Mouse (Mus musculus) macrophage (primary cell): ENCODE measurements around the gene Mettl6. TPM values are rescaled to one million over a fixed set of nuclear protein-coding genes. Genes with fewer than 3 reads are reported as not detected.

Experiments
- H3K27ac ChIP-seq: fragments of 350-480 bp; formaldehyde crosslinking; 2 replicates; pipeline ENCODE4 v1.9.0; 2021
- H3K36me3 ChIP-seq: fragments of 350-480 bp; formaldehyde crosslinking; 2 replicates; pipeline ENCODE4 v1.9.0; 2021; ENCODE audit errors: inconsistent target
- H3K4me3 ChIP-seq: fragments of 350-480 bp; formaldehyde crosslinking; 2 replicates; pipeline ENCODE4 v1.9.0; 2021; ENCODE audit errors: inconsistent target
- H3K79me2 ChIP-seq: fragments of 350-480 bp; formaldehyde crosslinking; 2 replicates; pipeline ENCODE4 v1.9.0; 2021; ENCODE audit errors: inconsistent target
- WGBS: methylation state at CpG from one replicate; pipeline ENCODE4 v1.1.7; 2026; ENCODE audit warnings: inconsistent platforms; ENCODE audit not compliant: missing documents; 5-methylcytosine and 5-hydroxymethylcytosine counted together
- polyA plus RNA-seq: library from polyadenylated mRNA; stranded (reverse); fragments of 250-400 nt; gene quantifications from 3 replicates; pipeline ENCODE4 v1.2.4, GENCODE M21; 2018; ENCODE audit warnings: inconsistent platforms

Mettl6 gene
- polyA plus RNA-seq, 1 experiment from 2014 or later: 35.1 TPM

- Histone ChIP-seq H3K79me2 (peaks cover 83% of the 10 kb centered on the region), H3K36me3 (peaks cover 23% of the 10 kb centered on the region; the same call in 1 of the 2 replicates), H3K27ac (peak overlapping the region; percentile 49), H3K4me3 (peak overlapping the region; percentile 1; the same call in 1 of the 2 replicates)
- 13% methylated on average over 3 of the region's 4 CpGs for WGBS
Observed at GRCm38 (mm10) chr14:31432424-31432823, 62.4 kb downstream of the Mettl6 start.

GRCm38 (mm10) chr14:31431789-31432330 lies 63.0 kb downstream of the Mettl6 start:
- Histone ChIP-seq H3K79me2 (peaks cover 89% of the 10 kb centered on the region), H3K27ac (peak overlapping the region; percentile 49), H3K4me3 (no peak overlapping the region), H3K36me3 (peaks cover 28% of the 10 kb centered on the region; the same call in 1 of the 2 replicates)
- 8% methylated on average over 3 of the region's 3 CpGs for WGBS

- WGBS: 69% methylated on average over 4 of the region's 5 CpGs
- Histone ChIP-seq H3K27ac (no peak overlapping the region), H3K36me3 (peaks cover 42% of the 10 kb centered on the region), H3K4me3 (no peak overlapping the region), H3K79me2 (peaks cover 100% of the 10 kb centered on the region)
Observed at GRCm38 (mm10) chr14:31429004-31429395, 65.8 kb downstream of the Mettl6 start.

- H3K36me3 ChIP-seq: peaks cover 42% of the 10 kb centered on the region
- 74% methylated on average over 15 of the region's 15 CpGs for WGBS
- H3K4me3 ChIP-seq: no peak overlapping the region
- no peak overlapping the region for H3K27ac ChIP-seq
- H3K79me2 ChIP-seq: peaks cover 97% of the 10 kb centered on the region
Observed at GRCm38 (mm10) chr14:31428211-31429003, 66.4 kb downstream of the Mettl6 start.

Other genes with a start within 250 kb of the Mettl6 start
- gene Phf7, start 243.7 kb downstream of the Mettl6 start, polyA plus RNA-seq: 4.8 to 7.5 TPM (median 6.3 TPM) in 3 replicates
- 28.5 to 31.0 TPM (median 30.7 TPM) in 3 replicates for gene Bap1, start 243.6 kb downstream of the Mettl6 start, polyA plus RNA-seq
- gene Dnah1, start 171.1 kb downstream of the Mettl6 start, polyA plus RNA-seq: not detected in 3 replicates
- 31.0 to 52.6 TPM (median 34.4 TPM) in 3 replicates for gene Capn7, start 158.4 kb downstream of the Mettl6 start, polyA plus RNA-seq
- gene Sh3bp5, start 59.0 kb downstream of the Mettl6 start, polyA plus RNA-seq: 90.6 to 150 TPM (median 150 TPM) in 3 replicates
- gene Eaf1, start 641 bp downstream of the Mettl6 start, polyA plus RNA-seq: 29.7 to 78.1 TPM (median 30.5 TPM) in 3 replicates
- gene Colq, start 96.3 kb upstream of the Mettl6 start, polyA plus RNA-seq: not detected in 3 replicates
- not detected in 3 replicates for gene Gm49387, start 145.8 kb upstream of the Mettl6 start, polyA plus RNA-seq
- 9.4 to 12.8 TPM (median 11.9 TPM) in 3 replicates for gene Btd, start 146.0 kb upstream of the Mettl6 start, polyA plus RNA-seq
- gene Hacl1, start 146.2 kb upstream of the Mettl6 start, polyA plus RNA-seq: 2.4 to 6.6 TPM (median 3.2 TPM) in 3 replicates